Mouse (Mus musculus) retina, postnatal 7 days (tissue): ENCODE results near the gene Olfr853.

ENCODE experiments used
- DNase-seq: peaks from one replicate; pipeline ENCODE4 v3.0.0-alpha.2; 2012; ENCODE audit warnings: low read depth, low spot score

The Olfr853 gene

DNA sequence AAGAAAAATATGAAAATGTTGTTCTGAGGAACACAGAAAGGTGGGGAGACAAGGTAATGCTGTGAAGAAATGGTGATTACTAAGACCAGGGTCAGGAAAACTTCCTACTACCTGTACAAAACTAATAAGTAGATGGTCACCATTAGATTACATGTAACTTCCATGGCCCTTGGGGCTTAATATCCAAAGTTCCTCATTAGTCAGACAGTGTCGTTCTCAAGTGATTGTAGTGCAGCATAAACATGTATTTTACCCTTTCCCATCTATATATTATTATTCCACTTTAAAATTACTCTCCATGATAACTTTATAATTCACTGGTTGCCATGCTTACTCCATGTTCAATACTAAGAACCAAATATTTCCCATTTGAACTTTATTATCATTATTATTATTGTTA, at the start of gene Olfr853:
TSS of gene Olfr853 (minus strand) at position 101 of the 400 bp plus-strand sequence.
- DNase-seq, result no peak

- DNase-seq, result no peak
Measured at GRCm38 (mm10) chr9:19582317-19582716, 41.4 kb upstream of the Olfr853 start, which contains the start of gene Olfr855. Gene Olfr855, plus strand, starts transcription at chr9:19582617.

GRCm38 (mm10) chr9:19567282-19567681, 26.4 kb upstream of the Olfr853 start, which contains the start of gene Olfr854:
Gene Olfr854, minus strand, starts transcription at chr9:19567382.
- no peak for DNase-seq

DNA sequence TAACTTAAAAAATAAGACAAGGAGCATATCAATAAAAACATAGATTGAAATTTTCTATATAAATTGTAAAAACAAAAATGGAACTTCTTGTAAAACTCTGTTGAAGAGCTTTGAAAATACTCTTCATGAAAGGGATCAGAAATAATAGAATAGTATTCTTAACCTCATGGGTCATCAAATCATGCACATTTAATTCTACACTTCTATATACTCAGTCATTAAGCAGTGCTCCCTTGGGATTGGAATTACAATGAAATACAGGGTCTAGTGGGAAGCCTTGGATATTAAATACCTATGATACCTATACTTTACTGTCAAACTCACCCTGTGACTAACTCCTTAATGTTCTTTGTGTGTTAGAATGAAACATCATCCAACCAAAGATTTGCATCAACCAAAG, 47.9 kb downstream of the Olfr853 start, which contains the start of gene Olfr851:
TSS of gene Olfr851 (plus strand) at position 301 of the 400 bp plus-strand sequence.
- DNase-seq, result no peak
